Mouse (Mus musculus) WW6 (cell line): ENCODE results near the gene Wt1.
A peak's percentile ranks its signal among the peaks of the same experiment; 100 is the strongest.

Experiments used
- DNase-seq: peaks from one replicate; pipeline ENCODE4 v3.0.0-alpha.2; 2013; ENCODE audit warnings: low read depth, low spot score

Gene Wt1

GRCm38 (mm10) chr2:105185768-105186529 is 59.6 kb downstream of the Wt1 start:
- no peak for DNase-seq

- no peak for DNase-seq
Observed at GRCm38 (mm10) chr2:105186591-105186990, 60.3 kb downstream of the Wt1 start.

GRCm38 (mm10) chr2:105188182-105188581 is 61.9 kb downstream of the Wt1 start:
- DNase-seq, result no peak

GRCm38 (mm10) chr2:105189352-105189751 is 63.0 kb downstream of the Wt1 start:
- peak; percentile 34 for DNase-seq

GRCm38 (mm10) chr2:105200152-105200551 is 73.8 kb downstream of the Wt1 start:
- DNase-seq, result no peak

GRCm38 (mm10) chr2:105206563-105207174 is 80.3 kb downstream of the Wt1 start:
- DNase-seq, result no peak

- DNase-seq, result no peak
Observed at GRCm38 (mm10) chr2:105212839-105213238, 86.5 kb downstream of the Wt1 start.

GRCm38 (mm10) chr2:105215914-105216313 is 89.6 kb downstream of the Wt1 start:
- no peak for DNase-seq

- no peak for DNase-seq
Observed at GRCm38 (mm10) chr2:105219229-105219628, 92.9 kb downstream of the Wt1 start.

- no peak for DNase-seq
Observed at GRCm38 (mm10) chr2:105219664-105220063, 93.3 kb downstream of the Wt1 start.

GRCm38 (mm10) chr2:105220738-105221303 is 94.5 kb downstream of the Wt1 start:
- no peak for DNase-seq
